Mouse (Mus musculus) adipocyte (in vitro differentiated cells): ENCODE results near the gene Gm3072.
"Not testable (repeated sequence)": the region's sequence is repeated elsewhere in the genome, so short reads cannot be mapped to it uniquely, and the experiment has no call there.

ENCODE experiments used
- DNase-seq: peaks from one replicate; pipeline ENCODE4 v3.0.0-alpha.2; 2016; ENCODE audit warnings: low spot score

Gm3072 gene

GRCm38 (mm10) chr14:41624512-41624911, at the start of gene Gm3072:
Gene Gm3072 (minus strand): TSS chr14:41624612.
- DNase-seq = not testable (repeated sequence)

- not testable (repeated sequence) for DNase-seq
These were observed 23.8 kb upstream of the Gm3072 start for GRCm38 (mm10) chr14:41648176-41648575.

- DNase-seq = not testable (repeated sequence)
These were observed 22.0 kb upstream of the Gm3072 start, which contains the start of gene Gm3676 for GRCm38 (mm10) chr14:41646387-41646786. Gene Gm3676 (minus strand): TSS chr14:41646487.

GRCm38 (mm10) chr14:41630144-41630543, 5.7 kb upstream of the Gm3072 start:
- not testable (repeated sequence) for DNase-seq

- not testable (repeated sequence) for DNase-seq
These were observed 1.9 kb downstream of the Gm3072 start for GRCm38 (mm10) chr14:41622535-41622934.

GRCm38 (mm10) chr14:41610690-41611089, 13.7 kb downstream of the Gm3072 start:
- not testable (repeated sequence) for DNase-seq

- not testable (repeated sequence) for DNase-seq
These were observed 23.5 kb downstream of the Gm3072 start for GRCm38 (mm10) chr14:41600935-41601334.

GRCm38 (mm10) chr14:41586346-41586745, 38.1 kb downstream of the Gm3072 start:
- DNase-seq = not testable (repeated sequence)

- DNase-seq = not testable (repeated sequence)
These were observed 51.5 kb downstream of the Gm3072 start, which contains the start of gene 1700049E17Rik2 for GRCm38 (mm10) chr14:41572911-41573310. Gene 1700049E17Rik2 (plus strand): TSS chr14:41573211.
